Mouse (Mus musculus): ENCODE data around the gene Plekho2.
A peak's percentile ranks its signal among the peaks of the same experiment; 100 is the strongest.

Plekho2 gene

GRCm38 (mm10) chr9:65586406-65587269 is 6.8 kb upstream of the Plekho2 start, which contains the start of gene Pif1:
Pif1 (plus strand) TSS chr9:65587160.
- peak; percentile 94 for DNase-seq

- DNase-seq, result peak; percentile 84
Measured at GRCm38 (mm10) chr9:65583045-65583444, 3.2 kb upstream of the Plekho2 start.

GRCm38 (mm10) chr9:65580401-65581256 is 789 bp upstream of the Plekho2 start:
- DNase-seq, result peak; percentile 91

DNA sequence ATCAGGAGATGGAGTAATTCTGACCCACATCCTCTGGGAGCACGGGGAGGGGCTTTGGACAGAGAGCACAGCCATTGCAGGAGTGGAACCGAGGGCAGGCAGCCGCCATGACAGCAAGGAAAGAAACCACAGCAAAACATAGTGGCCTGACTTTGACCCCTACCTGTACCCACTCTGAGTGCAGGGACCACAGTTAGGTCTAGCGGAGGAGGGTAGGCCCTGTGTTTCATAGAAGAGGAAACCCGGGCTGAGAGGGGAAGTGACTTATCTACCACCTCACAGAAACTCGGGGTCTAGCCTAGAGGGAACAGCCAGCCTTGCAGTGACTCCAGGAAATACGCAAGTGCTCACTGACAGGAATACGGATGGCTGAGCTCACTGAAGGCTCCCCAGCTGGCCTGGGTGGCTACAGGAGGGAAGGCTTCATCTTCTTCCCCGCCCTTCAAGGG is 1.0 kb downstream of the Plekho2 start:
- peak; percentile 66 for DNase-seq

- DNase-seq, result no peak
Measured at GRCm38 (mm10) chr9:65577511-65578196, 2.2 kb downstream of the Plekho2 start.

DNA sequence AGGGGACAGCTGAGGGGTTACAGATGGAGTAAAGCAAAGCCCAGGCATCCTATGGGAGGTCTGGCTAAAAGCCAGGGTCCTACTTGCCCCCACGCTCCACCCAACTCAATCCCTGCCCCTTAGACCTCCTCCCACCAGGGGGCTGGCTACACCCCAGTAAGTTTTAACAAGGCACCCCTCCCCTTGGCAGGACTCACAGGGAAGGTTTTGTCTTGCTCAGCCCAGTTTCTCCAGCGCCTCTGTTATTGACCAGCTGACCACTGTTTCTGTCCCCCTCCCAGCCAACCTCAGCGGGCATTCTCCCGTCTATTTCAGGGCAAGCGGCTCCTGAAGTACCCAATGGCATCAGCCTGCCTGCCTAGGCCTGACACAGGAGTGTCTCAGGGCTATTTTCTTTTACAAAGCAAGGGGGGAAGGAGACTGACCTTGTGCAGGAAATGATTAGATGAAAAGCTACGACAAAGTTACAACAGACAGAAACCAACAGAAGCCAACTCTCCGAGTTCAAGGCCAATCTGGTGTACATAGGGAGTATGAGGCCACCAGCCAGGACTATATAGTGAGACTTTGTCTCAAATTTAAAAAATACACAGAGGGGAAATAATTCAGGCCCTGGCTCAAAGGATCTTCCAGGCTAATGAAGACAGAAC is 2.9 kb downstream of the Plekho2 start:
- no peak for DNase-seq

DNA sequence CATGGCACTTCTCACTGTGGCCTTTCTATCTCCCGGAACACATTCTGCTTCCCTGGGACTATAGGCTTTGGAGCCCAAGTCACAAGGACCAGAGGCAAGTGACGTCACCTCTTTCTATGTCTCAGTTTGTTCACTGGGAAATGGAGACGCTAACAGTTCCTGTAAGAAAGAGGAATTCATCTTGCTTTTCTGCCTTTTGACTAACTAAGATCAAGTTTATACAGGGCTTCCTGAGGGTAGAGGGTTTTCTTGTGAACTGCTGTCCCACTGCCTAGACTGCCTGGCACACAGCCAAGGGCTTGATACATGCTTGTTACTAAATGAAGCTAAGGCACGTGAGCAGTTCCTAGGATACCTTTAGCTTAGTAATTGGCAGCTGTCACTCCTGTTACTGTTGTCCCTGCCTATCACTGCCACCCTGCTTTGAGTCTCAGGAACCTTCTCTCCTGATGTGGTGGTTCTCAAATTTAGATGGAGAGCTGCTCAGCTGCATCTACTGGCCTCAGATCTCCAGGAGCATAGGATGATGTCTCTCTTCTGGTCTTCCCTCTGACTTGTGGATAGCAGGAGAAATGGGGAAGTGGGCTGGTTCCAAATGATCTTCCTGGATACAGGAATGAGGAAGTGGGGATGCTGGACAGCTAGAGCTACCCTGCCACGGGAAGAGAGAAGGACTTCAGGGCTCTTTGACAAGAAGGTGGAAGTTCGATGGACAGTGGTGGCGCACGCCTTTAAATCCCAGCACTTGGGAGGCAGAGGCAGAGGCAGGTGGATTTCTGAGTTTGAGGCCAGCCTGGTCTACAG is 4.2 kb downstream of the Plekho2 start:
- peak; percentile 60 for DNase-seq

DNA sequence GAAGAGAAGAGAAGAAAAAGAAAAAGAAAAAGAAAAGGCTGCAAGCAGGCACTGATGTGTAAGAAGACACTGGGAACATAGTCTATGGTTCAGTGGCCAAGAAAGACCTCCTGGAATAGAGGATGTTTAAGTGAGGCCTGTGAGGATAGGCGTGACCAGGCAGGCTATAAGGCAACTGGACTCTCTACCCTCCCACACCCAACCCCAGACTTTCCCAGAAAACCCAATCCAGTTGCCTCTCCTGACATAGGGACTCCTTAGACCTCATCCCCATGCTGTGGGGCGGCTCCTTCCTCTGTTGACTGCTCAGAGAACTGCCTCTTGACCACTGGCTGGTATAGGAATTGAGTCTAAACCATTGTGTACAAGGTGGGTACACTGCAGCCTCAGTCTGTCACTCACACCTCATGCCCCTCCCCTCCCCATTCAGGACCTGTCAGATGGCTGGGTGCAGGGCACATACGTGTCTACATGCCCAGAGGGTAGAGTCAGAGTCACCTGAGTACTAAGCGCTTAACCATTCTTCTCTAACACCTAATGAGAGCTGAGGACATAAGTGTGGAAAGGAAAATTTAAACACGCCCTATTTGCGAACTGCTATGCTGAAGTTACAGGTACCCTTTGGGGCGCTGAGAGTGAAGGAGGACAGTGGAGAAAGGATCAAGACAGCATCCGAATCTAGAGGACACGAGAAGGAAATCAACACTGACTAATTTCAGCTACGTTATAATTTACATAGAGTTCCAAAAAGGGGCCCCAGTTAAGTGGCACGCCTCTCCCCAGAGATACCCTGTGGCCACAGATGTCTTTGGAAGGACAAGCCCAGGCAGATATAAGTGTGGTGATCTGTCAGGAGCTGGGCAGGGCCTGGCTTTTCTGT is 5.1 kb downstream of the Plekho2 start:
- peak; percentile 78 for DNase-seq

GRCm38 (mm10) chr9:65572837-65573236 is 7.0 kb downstream of the Plekho2 start:
- DNase-seq, result no peak

DNA sequence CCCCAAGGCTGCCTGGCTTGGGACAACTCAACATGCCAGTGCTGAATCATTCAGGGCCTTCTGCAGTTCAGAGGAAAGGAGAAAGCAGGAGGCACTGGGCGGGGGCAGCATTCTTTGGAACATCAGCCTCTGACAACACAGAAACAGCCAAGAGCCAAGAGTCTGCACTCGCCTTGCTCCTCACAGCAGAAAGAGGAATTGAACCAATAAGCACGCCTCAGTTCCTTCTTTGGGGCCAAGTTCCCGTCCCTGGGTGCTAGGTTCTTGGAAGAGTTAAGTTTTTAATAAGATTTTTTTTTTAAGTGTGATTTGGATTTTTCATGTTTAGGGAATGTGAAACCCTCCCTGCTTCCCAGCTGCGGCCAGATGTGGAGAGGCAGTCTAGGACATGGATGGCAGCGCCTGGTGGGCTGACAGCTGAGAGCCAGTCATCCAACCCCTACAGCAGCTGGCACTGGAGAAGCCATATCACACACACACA is 10.3 kb downstream of the Plekho2 start:
- DNase-seq, result peak; percentile 36

- DNase-seq, result no peak
Measured at GRCm38 (mm10) chr9:65568787-65569186, 11.1 kb downstream of the Plekho2 start.

- DNase-seq, result no peak
Measured at GRCm38 (mm10) chr9:65564698-65565097, 15.1 kb downstream of the Plekho2 start.

- no peak for DNase-seq
Measured at GRCm38 (mm10) chr9:65563073-65563472, 16.8 kb downstream of the Plekho2 start.

DNA sequence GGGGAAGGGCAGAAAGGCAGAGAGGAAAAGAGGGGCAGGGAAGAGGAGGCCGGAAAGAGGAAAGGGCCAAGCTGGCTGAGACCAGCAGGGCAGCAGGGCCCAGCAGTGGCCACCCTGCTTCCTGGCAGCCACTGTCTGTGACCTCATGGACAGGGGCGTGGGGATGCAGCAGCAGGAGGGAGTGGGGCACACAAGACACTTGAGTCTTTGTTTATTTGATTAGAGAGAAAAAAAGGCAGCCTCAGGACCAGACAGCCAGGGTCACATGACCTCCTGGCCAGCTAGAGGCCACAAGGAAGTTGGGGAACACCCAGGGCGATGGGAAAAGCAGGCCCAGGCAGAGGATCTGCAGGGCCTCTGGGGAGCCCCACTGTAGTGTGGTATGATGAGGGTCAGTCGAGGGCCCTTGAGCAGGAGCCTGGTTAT is 17.7 kb downstream of the Plekho2 start:
- no peak for DNase-seq

- peak; percentile 56 for DNase-seq
Measured at GRCm38 (mm10) chr9:65561016-65561415, 18.8 kb downstream of the Plekho2 start.

GRCm38 (mm10) chr9:65558806-65559205 is 21.0 kb downstream of the Plekho2 start:
- DNase-seq, result no peak

- DNase-seq, result no peak
Measured at GRCm38 (mm10) chr9:65556979-65557378, 22.9 kb downstream of the Plekho2 start.

DNA sequence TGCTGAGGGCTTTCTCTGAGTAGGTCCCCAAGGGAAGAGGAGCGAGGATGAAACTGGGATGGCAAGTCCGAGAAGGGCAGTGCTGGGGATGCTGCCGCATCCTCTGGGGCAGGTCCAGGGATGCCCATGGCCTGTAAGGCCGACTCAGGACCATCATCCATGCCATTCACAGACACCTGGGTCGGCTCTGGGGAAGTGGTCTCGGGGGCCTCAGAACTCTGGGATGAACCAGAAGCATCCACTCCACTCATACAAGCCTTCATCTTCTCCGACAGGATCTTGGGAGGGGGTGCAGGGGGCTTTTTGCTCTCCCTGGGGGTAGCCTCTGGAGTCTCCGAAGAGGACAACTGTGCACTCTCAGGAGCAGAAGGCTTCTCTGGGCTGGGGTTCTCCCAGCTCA is 23.5 kb downstream of the Plekho2 start:
- DNase-seq, result no peak

GRCm38 (mm10) chr9:65555621-65556020 is 24.2 kb downstream of the Plekho2 start:
- no peak for DNase-seq

- peak; percentile 90 for DNase-seq
Measured at GRCm38 (mm10) chr9:65555001-65555405, 24.8 kb downstream of the Plekho2 start.
